Mouse (Mus musculus) ES-Bruce4 (cell line): ENCODE data around the gene Gm17364.

ENCODE experiments used
- CTCF ChIP-seq: IDR thresholded peaks from one replicate; pipeline ENCODE4 v1.8.1; 2011; ENCODE audit warnings: low read depth, low read length
- EP300 ChIP-seq: IDR thresholded peaks from 2 replicates; pipeline ENCODE4 v1.6.1; 2011; ENCODE audit warnings: low read depth, low read length; ENCODE audit not compliant: insufficient read depth

DNA sequence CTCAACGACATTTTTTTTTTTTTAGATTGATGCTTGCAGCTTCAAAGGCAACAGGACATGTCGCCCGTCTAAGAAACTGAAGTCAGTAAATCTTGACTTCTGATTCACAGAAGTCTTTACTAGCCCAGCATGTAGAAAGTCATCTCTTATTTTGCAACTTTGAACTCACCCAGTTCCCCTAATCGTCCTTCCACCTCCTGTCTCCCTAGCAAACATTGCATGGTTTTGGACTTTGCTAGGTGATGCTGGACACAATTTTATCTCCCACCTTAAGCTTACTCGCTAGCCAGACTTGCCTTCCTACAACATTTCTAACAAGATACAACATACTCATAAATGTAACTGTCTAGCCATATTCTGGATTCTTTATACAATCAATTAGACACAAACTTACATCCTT is 45.7 kb downstream of the Gm17364 start:
- no peak for TF ChIP-seq EP300
- no peak for TF ChIP-seq CTCF
